Mouse (Mus musculus) urinary bladder, adult 2 months (tissue): ENCODE data around the gene Sh3d19. TPM values are rescaled to one million over a fixed set of nuclear protein-coding genes. Genes with fewer than 3 reads are reported as not detected.

Experiments used
- DNase-seq: peaks from one replicate; pipeline ENCODE4 v3.0.0; 2022; ENCODE audit warnings: low spot score
- polyA plus RNA-seq: library from polyadenylated mRNA; depleted of rRNA; stranded (reverse); fragments of >200 nt; gene quantifications from 2 replicates; pipeline ENCODE4 v1.2.3, GENCODE M21; 2012

Gene Sh3d19
- polyA plus RNA-seq, 1 experiment, result 103 TPM

DNA sequence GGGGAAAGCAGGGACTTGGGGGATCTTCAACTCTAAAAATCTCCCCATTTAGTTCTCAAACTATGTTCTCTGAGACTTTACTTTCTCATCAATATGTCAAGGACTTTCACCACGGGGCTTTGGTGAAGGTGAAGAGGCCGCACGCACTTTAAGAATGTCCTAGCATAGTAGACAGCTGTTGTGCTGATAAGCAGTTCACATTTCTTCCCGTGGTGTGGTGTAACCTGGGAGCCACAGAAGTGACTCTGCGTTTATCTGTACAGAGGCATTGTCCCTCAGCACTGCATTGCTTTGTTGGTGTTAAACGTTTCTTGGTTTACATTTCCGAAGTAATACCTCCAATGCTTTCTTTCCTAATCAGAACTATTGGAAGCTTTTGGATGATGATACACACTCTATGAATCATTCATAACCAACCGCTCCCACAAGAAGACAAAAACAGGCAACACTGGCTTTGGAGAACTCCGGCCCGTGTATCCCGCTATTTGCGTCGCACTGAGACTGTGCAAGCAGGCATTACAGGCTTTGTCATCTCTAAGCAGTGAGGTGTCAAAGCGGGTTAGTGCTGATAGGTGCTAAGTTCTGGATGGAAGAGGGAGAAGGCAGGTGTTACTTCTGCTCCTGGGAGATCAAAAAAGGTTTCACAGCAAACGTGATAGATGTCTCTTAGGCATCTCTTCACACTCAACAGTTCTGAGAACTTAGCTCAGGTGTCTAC is 57.9 kb downstream of the Sh3d19 start:
- DNase-seq, result no peak

DNA sequence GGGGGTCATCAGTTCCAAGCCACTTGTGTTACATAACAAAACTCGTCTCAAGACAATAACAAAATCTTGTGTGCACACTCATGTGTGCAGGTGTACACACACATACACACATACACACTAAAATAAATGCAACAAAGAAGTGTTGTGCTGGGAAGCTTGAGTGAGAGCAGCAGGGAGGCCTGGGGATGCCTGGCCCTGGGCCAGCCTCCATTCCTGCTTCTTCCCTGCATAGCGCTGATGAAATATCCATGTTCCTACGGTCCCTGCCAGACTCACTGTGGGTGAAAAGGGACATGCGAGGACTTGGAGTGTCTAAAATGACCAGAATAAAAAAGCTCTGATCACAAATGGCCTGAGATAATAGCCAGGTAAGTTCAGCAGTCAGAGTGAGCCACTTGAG is 59.7 kb downstream of the Sh3d19 start:
- DNase-seq, result no peak

DNA sequence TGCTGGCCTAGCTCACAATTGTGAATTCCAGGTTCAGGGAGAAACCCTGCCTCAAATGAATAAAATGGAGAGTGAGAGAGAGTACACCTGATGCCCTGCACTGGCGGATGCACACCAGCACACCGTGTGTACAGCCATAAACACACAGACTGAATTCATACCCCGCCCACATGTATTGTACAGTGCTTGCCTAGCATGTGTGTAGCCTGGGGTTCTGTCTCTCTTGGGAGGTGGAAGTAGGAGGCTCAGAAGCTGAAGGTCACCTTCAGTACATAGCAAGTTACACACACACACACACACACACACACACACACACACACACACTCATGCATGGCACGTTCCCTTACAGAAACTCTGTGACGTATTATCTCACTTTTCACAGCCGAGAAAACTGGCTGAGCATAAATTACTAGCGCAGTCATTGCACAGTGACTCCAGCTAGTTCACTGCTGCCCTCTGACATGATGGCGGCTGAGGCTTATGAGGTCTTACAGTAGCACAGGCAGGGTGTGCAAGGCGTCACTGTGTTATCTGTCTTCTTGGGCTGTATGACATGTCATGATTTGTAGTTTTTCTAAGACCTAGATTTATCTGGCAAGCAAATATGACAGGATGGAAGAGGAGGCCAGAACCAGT is 62.7 kb downstream of the Sh3d19 start:
- DNase-seq, result no peak

DNA sequence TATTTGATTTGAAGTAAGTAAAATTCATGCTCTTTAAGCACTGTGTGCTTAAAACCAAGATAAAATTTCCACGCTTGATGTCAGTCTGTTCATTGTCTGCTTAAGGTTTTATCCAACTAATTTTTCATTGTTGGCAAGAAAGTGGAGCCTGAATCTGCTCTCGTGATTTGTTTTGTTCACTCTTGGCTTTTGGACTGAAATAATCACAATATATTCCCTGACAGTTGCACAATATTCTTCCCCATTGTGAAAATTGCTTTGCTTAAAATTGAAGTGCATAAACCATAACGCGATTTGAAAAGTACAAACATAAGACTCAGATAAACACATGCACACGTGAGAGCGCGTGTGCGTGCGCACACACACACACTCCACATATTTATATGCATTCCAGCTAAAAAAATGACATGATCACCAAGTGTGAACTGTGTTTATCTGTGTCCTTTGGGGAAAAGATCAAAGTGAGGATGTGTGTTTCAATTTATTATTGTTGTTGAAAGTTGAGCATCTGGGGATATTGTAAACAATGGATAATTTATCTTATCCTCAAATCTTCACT is 67.1 kb downstream of the Sh3d19 start:
- DNase-seq, result no peak

DNA sequence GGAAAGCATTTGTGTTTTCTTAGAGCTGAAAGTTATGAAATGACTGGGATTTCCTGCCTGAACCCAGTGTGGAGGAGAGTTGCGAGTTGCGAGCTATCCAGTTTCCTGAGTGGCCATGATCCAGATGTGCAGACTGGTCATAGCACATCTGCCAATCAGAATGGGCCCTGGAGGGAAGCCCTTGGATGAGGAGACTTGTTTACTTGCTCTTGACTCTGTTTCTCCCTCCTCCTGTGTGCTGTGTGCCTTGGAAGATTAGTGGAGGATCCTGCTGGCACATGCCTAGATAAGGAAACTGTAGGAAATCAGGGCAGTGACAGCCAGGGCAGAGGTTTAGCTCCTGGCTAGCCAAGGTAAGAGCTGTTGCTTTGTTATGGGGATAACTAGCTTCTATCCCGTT is 67.7 kb downstream of the Sh3d19 start:
- no peak for DNase-seq

DNA sequence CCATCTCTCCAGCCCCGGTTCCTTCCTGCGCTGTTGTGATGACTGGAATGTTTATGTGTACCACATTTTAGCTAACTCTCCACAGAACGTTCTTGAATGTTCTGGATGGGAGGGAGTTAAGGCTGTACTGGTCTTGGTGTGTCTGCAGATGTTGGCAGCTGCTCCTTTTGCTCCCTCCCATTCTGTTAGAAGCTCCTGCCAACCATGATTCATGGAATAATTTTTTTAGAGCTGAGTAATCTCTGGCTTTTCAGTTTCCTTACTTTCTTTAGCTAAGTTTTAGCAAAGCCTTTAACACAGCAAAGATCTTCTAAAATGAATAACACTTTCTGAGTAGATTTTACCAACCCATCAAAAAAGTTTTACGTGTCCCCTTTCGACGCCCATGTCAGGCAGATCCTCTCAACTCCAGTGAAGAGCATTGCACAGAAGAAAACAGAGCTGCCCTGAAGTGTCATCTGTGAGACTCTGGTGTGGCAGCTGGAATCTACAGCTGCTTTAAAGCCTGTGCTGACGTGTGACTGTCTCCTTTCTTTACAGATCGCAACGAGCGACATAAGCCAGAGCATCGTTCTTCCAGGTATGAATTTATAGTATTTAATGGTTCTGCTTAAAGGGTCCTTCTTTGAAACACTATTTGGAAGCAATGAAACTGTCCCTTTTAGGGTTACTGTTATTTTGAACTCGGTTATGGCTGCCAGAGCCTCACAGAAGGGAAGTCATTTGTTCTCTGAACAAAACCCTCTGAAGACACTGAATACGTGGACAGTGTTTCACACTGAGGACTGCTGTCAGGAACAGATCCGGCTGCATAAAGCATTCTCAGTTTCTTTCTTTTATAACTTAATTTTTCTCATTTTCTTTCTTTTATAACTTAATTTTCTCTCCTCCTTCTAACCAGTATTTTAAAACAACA is 69.6 kb downstream of the Sh3d19 start:
- DNase-seq, result no peak

DNA sequence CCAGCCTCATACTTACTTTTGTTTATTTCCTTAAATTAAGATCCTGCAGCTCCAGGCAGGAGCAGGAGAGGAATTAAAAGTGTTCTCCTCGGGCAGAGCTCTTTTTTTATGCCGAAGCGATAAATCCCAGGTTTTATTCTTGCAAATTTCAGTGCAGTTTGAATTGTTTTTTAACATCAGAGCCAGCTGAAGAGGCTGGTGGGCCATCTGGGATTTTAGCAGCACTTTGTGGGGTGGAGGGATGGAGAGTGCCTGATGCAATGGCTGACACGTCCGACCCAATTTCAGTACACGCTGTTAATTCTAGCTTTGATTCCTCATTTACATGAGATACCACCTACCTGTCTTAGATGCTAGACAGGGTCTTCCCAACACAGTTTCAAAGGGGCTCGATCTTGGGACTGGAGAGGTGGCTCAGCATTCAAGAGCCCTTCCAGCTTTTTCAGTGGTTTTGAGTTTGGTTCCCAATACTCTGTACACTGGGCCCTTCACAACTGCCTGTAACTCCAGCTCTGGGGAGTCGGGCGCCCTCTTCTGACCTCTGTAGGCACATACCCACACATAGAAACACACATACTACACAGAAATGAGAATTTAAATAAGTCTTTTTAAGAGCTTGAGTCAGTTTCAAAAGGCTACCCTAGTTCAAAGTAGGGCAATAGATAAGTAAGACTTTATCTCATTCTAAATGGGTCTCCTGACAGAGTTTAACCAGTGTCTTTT is 76.9 kb downstream of the Sh3d19 start:
- no peak for DNase-seq

DNA sequence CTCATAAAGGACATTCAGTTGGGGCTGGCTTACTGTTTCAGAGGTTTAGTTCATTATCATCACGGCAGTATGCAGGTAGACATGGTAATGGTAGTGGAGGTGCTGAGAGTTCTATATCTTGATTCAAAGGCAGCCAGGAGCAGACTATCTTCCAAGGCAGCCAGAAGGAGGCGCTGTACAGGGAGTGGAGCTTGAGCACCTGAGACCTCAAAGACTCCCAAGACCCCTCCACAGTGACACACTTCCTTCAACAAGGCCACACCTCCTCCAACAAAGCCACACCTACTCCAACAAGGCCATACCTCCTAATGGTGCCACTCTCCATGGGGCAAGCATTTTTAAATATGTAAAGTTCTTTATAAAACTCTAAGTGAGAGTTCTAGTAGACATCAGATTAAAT is 78.1 kb downstream of the Sh3d19 start:
- DNase-seq, result no peak

DNA sequence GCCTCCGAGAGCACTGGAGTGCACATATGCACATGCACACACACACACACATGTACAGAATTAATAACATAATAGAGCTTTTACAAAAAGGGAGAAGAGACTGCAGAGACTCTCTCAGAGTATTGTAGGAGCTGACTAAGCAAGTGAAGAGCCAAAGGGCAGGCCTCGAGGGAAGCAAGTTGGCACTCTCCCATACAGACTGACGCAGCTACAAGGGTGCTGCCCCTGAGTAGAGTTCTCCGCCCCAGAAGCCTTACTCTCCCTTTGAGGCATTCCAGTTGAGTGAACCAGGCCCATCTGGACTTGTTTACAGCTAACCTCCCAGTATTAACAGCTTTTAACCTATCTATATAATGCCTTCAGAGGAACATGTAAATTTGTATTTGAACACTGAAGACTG is 85.8 kb downstream of the Sh3d19 start:
- no peak for DNase-seq

DNA sequence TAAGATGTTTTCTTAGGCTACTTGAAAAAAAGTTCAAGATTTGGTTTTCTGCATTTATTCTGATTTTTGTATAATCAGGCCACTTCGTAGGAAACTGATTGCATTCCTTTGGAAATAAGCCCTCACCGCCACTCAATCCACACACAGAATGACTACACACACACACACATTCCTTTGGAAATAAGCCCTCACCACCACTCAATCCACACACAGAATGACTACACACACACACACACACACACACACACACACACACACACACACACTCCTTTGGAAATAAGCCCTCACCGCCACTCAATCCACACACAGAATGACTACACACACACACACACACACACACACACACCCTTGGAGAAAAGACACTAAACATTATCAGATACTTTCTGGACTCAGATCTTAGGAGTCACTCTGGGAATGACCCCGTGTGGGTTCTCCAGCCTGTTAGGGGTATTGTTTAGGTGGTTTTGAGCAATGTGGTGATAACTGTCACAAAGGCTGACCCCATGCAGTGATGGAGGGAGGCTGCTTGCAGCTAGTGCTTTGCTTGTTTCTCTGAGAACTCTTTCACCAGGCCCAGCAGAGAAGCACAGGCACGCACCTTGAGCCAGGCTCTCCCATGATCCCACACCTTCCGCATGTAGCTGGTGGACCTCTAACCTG is 86.7 kb downstream of the Sh3d19 start:
- DNase-seq, result no peak

DNA sequence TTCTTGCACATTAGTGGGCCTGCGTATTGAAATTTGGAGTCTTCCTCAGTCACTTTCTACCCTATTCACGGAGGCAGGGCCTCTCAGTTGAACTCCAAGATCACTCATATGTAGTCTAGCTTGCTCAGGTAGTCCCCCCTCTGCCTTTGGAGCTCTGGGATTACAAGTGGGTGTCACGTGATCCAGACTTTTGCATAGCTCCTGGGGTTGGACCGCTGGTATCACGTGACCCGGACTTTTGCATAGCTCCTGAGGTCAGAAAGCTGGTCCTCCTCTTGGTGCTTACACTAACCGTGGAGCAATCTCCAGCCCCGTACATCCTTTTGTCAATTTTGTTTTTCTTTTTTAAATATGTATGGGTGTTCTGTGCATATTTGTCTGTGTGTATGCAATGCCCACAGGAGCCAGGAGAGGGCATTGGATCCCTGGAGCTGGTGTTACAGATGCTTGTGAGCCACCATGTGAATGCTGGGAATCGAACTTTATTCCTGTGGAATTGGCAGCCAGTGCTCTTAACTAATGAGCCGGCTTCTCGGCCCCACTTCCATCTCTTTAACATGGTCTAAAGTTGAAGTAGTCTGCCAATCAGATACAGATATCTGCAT is 98.8 kb downstream of the Sh3d19 start:
- DNase-seq, result no peak

DNA sequence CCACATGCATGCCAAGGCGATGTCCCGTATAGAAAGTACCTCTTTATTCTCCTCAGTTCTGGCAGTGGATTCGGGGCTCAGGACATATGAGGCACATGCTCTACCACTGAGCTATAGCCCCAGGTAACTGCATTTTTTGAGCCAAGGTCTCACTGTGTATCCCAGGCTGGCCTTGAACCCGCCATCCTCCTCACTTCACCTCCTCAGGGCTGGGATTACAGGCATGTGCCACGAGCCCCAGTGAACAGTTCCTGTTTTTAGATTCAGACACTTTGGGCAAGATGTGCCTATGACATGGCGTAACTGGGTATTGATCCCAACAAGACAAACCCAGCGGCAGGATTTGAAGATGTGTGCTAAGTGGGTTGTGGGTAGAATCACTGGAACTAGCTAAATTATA is 99.9 kb downstream of the Sh3d19 start:
- DNase-seq, result no peak

DNA sequence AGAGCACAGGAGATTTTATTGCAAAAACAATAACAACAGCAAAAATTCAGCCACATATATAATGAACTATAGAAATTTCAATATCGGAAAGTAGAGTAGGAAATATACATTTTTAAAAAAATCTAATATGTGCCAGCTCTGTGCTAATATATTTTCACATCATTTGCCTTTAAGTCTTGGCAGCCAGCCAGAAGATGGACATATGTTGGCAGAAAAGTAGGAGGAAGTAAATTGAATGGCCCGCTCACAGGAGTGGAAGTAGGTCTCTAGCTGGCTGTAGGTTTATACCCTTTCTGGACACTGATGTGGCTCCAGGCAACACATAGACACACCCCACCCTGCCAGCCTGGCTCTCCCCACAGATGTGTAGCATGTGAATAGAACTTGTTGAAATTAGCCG is 101.2 kb downstream of the Sh3d19 start:
- DNase-seq, result no peak

DNA sequence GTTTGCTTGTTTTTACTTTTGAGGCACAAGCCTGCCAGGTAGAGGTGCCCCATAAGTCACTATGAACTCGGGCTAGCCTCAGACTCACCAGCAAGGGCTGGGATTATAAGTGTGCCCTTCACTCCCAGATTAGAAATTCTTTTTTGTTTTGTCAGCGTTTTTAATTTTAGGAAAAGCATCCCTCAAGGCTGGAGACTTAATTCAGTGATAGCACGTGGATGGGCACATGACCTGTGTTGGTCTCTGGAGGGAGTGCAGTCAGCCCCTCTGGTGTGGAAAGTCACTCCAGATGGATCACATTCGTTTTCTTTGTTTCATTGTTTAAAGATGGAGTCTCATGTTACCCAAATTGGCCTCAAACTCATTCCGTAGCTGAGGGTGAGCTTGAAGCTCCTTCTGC is 102.0 kb downstream of the Sh3d19 start:
- DNase-seq, result no peak

DNA sequence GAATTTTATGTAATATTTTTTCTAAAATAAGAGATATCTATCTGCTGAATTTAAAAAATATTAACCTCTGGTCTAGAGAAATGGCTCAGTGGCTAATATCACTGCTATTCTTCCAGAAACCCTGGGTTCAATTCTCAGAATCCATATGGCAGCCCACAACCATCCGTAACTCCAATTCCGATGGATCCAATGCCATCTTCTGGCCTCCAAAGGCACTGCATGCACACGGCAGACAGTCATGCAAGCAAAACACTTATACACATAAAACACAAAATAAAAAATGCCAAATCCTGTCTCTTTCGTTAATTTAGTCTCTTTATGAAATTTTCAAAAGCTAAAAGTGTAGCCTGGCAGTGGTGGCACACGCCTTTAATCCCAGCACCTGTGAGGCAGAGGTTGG is 104.7 kb downstream of the Sh3d19 start:
- no peak for DNase-seq

DNA sequence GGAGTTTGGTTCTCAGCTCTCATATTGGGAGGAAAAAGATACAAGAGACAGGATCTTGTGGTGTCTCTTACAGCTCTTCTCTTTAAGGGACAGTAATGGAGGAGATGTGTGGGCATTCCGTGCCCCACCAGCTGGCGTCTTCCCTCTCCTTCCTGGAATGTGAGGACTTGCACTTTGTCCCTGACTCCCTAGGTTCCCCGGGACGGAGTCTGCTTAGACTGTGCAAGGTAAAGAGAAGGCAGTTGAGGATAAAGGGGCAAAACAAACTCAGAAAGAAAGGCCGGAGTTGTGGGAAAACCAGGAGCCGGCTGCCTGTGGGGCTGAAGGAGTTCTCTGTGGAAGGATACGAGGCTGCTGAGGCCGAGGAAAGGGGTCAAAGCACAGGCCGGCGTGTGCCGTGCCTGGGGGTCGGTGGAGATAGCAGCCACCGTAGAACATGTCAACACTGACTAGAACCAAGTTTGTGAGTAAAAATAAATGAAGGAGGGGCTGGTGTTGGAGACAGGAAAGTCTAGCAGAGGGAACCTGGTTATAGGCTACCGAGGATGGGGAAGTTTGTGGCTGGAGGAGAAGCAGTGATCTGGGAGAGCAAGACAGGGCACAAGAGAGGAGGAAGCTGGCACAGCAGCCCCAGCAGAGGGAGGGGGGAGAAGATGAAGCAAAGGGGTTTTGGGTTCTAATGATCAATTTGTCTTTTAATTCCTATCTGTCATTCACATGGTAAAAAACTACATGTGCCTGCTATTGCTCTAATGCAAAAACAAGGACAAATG is 105.8 kb downstream of the Sh3d19 start:
- DNase-seq, result no peak

DNA sequence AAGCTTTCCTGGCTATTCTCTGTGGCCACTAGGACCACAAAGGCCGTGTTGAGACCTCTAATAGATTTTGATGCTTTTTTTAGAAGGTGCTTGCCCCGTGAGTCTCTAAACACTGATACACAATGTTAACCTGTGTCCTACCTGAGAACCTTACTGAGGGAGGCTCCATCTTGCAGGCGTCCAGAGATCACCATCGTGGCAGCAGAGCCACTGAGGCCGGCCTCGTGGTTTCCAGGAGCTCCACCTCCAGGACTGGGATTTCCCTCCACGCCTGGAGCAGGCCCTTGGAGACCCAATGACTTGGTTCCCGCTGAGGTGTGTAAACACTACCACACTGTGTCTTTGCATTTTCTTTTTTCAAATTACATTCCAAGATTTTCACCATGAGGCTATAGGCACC is 112.1 kb downstream of the Sh3d19 start:
- DNase-seq, result no peak

DNA sequence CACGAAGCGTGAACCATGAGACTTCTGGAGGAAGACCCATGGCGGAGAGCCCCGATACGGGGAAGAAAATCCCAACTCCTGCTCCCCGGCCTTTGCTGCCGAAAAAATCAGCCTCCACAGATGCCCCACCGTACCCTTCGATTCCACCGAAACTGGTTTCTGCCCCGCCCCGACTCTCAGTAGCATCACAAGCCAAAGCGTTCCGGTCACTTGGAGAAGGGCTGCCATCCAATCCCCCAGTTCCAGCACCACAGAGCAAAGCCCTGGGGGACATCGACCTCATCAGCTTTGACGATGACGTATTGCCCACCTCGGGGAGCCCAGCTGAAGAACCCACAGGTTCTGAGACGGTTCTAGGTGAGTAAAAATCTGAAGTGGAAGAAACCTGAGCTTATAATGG is 114.1 kb downstream of the Sh3d19 start:
- DNase-seq, result no peak

DNA sequence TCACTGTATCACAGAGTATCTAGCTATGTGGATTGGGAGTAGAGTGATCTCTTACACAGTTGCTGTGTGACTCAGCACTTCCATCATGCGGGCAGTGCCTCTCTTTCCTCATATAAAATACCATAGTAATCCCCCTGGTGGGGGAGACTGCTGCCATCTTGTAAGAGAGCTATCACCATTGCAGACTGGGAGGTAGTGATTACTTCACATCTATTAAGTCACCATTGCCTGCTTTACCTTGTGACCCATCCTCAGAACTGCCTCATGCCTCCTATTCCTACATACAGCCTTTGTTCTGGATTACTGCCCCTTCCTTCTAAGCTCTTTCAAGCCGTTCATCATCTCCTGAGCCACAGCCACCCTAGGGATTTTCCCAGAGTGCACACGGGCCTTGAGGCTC is 117.0 kb downstream of the Sh3d19 start:
- no peak for DNase-seq

DNA sequence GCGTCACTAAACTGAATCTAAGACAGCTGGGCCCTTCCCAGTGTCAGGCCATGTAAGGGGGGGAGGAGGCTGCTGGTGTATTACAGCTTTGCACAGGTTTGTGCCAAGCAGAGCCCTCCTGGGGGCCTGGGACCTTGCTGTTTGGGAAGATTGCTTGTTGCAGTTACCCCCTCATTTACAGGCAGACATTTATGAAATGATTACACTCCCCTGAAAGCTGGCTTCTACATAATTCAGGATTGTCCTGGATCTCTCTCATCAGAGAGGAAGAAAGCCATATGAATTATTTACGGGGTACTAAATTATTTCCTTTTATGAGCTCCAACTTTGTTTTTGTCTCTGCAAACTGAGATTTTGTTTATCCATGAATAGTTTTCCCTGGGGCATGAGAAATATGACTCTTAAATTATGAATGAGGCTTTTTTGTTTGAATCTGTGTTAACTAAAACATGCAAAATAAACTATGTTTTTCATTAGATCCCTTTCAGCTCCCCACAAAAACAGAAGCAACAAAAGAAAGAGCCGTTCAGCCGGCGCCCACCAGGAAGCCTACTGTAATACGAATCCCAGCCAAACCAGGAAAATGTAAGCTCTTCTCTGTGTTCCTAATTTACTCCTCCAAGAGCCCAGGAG is 122.4 kb downstream of the Sh3d19 start:
- no peak for DNase-seq
